Mouse (Mus musculus) thymus, adult 2 months (tissue): Measurements from ENCODE around the gene Ooep.

Experiments used
- CTCF ChIP-seq: fragments of 200-500 bp; IDR thresholded peaks from 2 replicates; pipeline ENCODE4 v1.5.1; 2012; ENCODE audit warnings: mild to moderate bottlenecking, control low read depth, low read length, moderate library complexity, borderline replicate concordance; ENCODE audit not compliant: control insufficient read depth, poor library complexity, insufficient read depth; ENCODE audit errors: extremely low read depth
- POLR2A ChIP-seq: fragments of 200-500 bp; IDR thresholded peaks from 2 replicates; pipeline ENCODE4 v1.6.1; 2012; ENCODE audit warnings: mild to moderate bottlenecking, low read length, control low read depth, moderate library complexity; ENCODE audit not compliant: control insufficient read depth, poor library complexity, insufficient read depth; ENCODE audit errors: extremely low read depth

GRCm38 (mm10) chr9:78360484-78360872, 18.0 kb downstream of the Ooep start:
- TF ChIP-seq POLR2A (no peak), CTCF (no peak)
